Mouse (Mus musculus): ENCODE data around the gene Cd69. TPM values are rescaled to one million over a fixed set of nuclear protein-coding genes. Genes with fewer than 3 reads are reported as not detected.

Gene Cd69
- polyA plus RNA-seq (2017; shearing (Covaris generic)) = 100 to 1,000 TPM; 104 to 133 TPM

DNA sequence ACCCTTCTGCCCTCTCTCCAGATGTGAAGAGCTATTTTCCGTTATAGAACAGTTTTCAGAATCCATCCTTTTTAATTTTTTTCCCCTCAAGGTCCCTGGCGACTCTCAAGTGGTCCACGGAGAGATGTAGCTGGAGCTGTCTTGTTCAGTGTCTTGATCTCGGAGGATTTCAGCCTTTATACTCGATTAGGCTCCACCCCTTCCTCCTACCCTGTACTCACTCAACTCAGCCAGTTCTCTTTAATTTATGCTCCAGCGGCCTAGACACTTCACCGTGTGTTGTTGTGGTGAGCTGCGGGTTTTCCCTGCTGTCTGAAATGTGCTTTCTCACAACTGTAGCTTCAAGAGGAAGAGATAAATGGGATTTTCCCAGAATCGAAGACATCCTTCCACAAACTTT, at the start of gene Cd69:
Gene Cd69 (minus strand): TSS at position 217 of the 400 bp plus-strand sequence.

Other genes starting within 250 kb of the Cd69 start
- gene Klrb1f, start 229.5 kb downstream of the Cd69 start, polyA plus RNA-seq (2017; shearing (Covaris generic)) = 1 to 10 TPM; 3.2 to 3.6 TPM
- not detected for gene Clec2e, start 174.5 kb downstream of the Cd69 start, polyA plus RNA-seq (2017; shearing (Covaris generic))
- 10 to 100 TPM; 19.6 to 36.4 TPM for gene Clec2d, start 94.8 kb downstream of the Cd69 start, polyA plus RNA-seq (2017; shearing (Covaris generic))
- gene 4922502D21Rik, start 56.4 kb upstream of the Cd69 start, polyA plus RNA-seq (2017; shearing (Covaris generic)) = not detected
- 1 to 10 TPM in 1 of 2 experiments, under 1 TPM in 1; 0.17 to 2.5 TPM for gene Clec12a, start 67.3 kb upstream of the Cd69 start, polyA plus RNA-seq (2017; shearing (Covaris generic))
- not detected for gene Clec12b, start 110.4 kb upstream of the Cd69 start, polyA plus RNA-seq (2017; shearing (Covaris generic))
- gene Clec1b, start 121.9 kb upstream of the Cd69 start, polyA plus RNA-seq (2017; shearing (Covaris generic)) = 1 to 10 TPM in 1 of 2 experiments, under 1 TPM in 1; 0.06 to 2.6 TPM
- not detected for gene Clec9a, start 133.4 kb upstream of the Cd69 start, polyA plus RNA-seq (2017; shearing (Covaris generic))
- not detected for gene Clec1a, start 176.6 kb upstream of the Cd69 start, polyA plus RNA-seq (2017; shearing (Covaris generic))
- gene Olr1, start 231.7 kb upstream of the Cd69 start, polyA plus RNA-seq (2017; shearing (Covaris generic)) = under 1 TPM in 1 of 2 experiments, not detected in 1; 0.13 TPM
- gene Tmem52b, start 237.1 kb upstream of the Cd69 start, polyA plus RNA-seq (2017; shearing (Covaris generic)) = under 1 TPM in 1 of 2 experiments, not detected in 1; 0.11 TPM